Mouse (Mus musculus) cerebellum, postnatal 14 days (tissue): ENCODE results near the gene Asb4.

Experiments
- DNase-seq, 2 experiments: peaks; one replicate each; pipeline ENCODE4 v3.0.0; 2021; ENCODE audit warnings: mixed read lengths in 2 of 2

The Asb4 gene

GRCm38 (mm10) chr6:5396797-5397196, 13.6 kb downstream of the Asb4 start:
- DNase-seq: no peak

- peak; percentile 75 to 76 for DNase-seq
Measured at GRCm38 (mm10) chr6:5401394-5401793, 18.2 kb downstream of the Asb4 start.

GRCm38 (mm10) chr6:5403095-5403815, 20.1 kb downstream of the Asb4 start:
- peak; percentile 10 to 19 for DNase-seq

- no peak for DNase-seq
Measured at GRCm38 (mm10) chr6:5404016-5404415, 20.8 kb downstream of the Asb4 start.

- DNase-seq: no peak
Measured at GRCm38 (mm10) chr6:5408451-5409177, 25.4 kb downstream of the Asb4 start.

- DNase-seq: no peak
Measured at GRCm38 (mm10) chr6:5409676-5410075, 26.5 kb downstream of the Asb4 start.

GRCm38 (mm10) chr6:5410697-5411391, 27.7 kb downstream of the Asb4 start:
- DNase-seq: peak; percentile 76 to 85

- peak; percentile 42 to 44 for DNase-seq
Measured at GRCm38 (mm10) chr6:5413282-5413681, 30.1 kb downstream of the Asb4 start.

- DNase-seq: no peak
Measured at GRCm38 (mm10) chr6:5421442-5421841, 38.3 kb downstream of the Asb4 start.

- no peak for DNase-seq
Measured at GRCm38 (mm10) chr6:5422386-5422785, 39.2 kb downstream of the Asb4 start.

GRCm38 (mm10) chr6:5423594-5423993, 40.4 kb downstream of the Asb4 start:
- DNase-seq: no peak

- DNase-seq: no peak
Measured at GRCm38 (mm10) chr6:5427033-5427432, 43.8 kb downstream of the Asb4 start.

- no peak for DNase-seq
Measured at GRCm38 (mm10) chr6:5429562-5429961, 46.4 kb downstream of the Asb4 start.

GRCm38 (mm10) chr6:5429982-5430550, 46.9 kb downstream of the Asb4 start:
- no peak for DNase-seq

- DNase-seq: no peak
Measured at GRCm38 (mm10) chr6:5433887-5434286, 50.7 kb downstream of the Asb4 start.

GRCm38 (mm10) chr6:5437757-5438156, 54.6 kb downstream of the Asb4 start:
- peak in 1 of 2 experiments; percentile 7 for DNase-seq

GRCm38 (mm10) chr6:5441221-5441620, 58.0 kb downstream of the Asb4 start:
- no peak for DNase-seq

- no peak for DNase-seq
Measured at GRCm38 (mm10) chr6:5442316-5443085, 59.3 kb downstream of the Asb4 start.

GRCm38 (mm10) chr6:5443104-5443863, 60.1 kb downstream of the Asb4 start:
- DNase-seq: peak in 1 of 2 experiments; percentile 7

GRCm38 (mm10) chr6:5444331-5444898, 61.2 kb downstream of the Asb4 start:
- no peak for DNase-seq

- no peak for DNase-seq
Measured at GRCm38 (mm10) chr6:5447013-5447412, 63.8 kb downstream of the Asb4 start.
